ENCODE assay signal across 8 mouse cellular contexts in the genomic region with DNA sequence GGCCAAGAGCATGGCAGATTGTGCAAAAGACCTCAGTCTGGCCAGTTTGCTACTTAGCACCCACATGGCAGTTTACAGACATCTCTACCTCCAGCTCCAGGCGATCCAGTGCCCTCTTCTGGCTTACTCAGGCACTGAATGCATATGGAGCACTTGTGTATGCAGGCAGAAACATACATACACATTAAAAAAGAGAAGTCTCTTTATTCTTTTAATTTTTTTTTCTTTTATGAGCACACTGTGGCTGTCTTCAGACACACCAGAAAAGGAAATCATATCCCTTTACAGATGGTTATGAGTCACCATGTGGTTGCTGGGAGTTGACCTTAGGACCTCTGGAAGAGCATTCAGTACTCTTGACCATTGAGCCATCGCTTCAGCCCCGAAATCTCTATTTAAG. TPM values are rescaled to one million over a fixed set of nuclear protein-coding genes. Genes with fewer than 3 reads are reported as not detected.
DNase-seq lines count a peak whose midpoint lies in the region; ATAC-seq lines count a peak whose summit lies in the region.

No protein-coding gene starts in this region.

- no peak overlapping the region for H3K27ac ChIP-seq in hindbrain, embryonic 15.5 days (replicated peaks)

- H3K27me3 ChIP-seq in hindbrain, embryonic 15.5 days: no peaks in the 10 kb centered on the region

- ATAC-seq in hindbrain, embryonic 15.5 days (ENCODE audit: low FRiP score, low read depth): no peak

- peaks cover 30% of the 10 kb centered on the region for H3K4me1 ChIP-seq in hindbrain, embryonic 15.5 days (replicated peaks)

- H3K9me3 ChIP-seq in hindbrain, embryonic 15.5 days: no peaks in the 10 kb centered on the region

- H3K36me3 ChIP-seq in hindbrain, embryonic 15.5 days: peaks cover 6% of the 10 kb centered on the region

- intact Hi-C loops in left cerebral cortex, postnatal 14 days (cut with DNase I): no loop called here
- intact Hi-C loops in left cerebral cortex, postnatal 36 days (cut with DNase I): no loop called here

- no peak overlapping the region for H3K9ac ChIP-seq in hindbrain, embryonic 15.5 days

- H3K4me2 ChIP-seq in hindbrain, embryonic 15.5 days: peak overlapping the region; percentile 35

- peak; percentile 50 for DNase-seq in adrenal gland, adult 2 months
- DNase-seq in adrenal gland, postnatal 25 days: no peak
- DNase-seq in left cerebral cortex, postnatal 14 days (ENCODE audit: low spot score in 2 of 2): peak; percentile 26 to 29
- DNase-seq in left cerebral cortex, postnatal 36 days (ENCODE audit: low spot score in 2 of 2): no peak
- DNase-seq in cerebellum, adult 18-20 months: peak; percentile 55 to 68
- DNase-seq in natural killer cell, adult 2 months (ENCODE audit: low spot score in 2 of 2): peak; percentile 29 to 63
- DNase-seq in testis, postnatal 14 days (ENCODE audit: low spot score): no peak

- 80% methylated on average over 3 of the region's 3 CpGs for WGBS in hindbrain, embryonic 15.5 days

- no peak overlapping the region for H3K4me3 ChIP-seq in hindbrain, embryonic 15.5 days

RNA-seq across cellular contexts. Expression of gene Arid4a, which starts 35.3 kb away (rescaled TPM):
- 10 to 100 TPM; 19.0 to 20.1 TPM for total RNA-seq in adrenal gland, adult 2 months (2021)
- 1.7 and 1.8 TPM in 2 replicates for polyA plus RNA-seq in adrenal gland, adult 2 months (2012; rRNA removed)
- total RNA-seq in adrenal gland, postnatal 25 days (2021): 23.9 and 27.9 TPM in 2 replicates
- total RNA-seq in left cerebral cortex, postnatal 14 days (2021): 10 to 100 TPM; 32.4 to 34.5 TPM
- 10 to 100 TPM; 32.0 to 36.5 TPM for total RNA-seq in left cerebral cortex, postnatal 36 days (2021)
- 40.1 and 43.1 TPM in 2 replicates for polyA plus RNA-seq in hindbrain, embryonic 15.5 days (2015; fragmentation: Nextera tagmentation; extraction: Ambion mirVana)

Comparison
In these comparisons a context has a peak if more than half of its experiments do, and no peak if none do; other contexts are left out.
1. DNase-seq: peak in adrenal gland, adult 2 months (single experiment), left cerebral cortex, postnatal 14 days (2 of 2), cerebellum, adult 18-20 months (2 of 2) and natural killer cell, adult 2 months (2 of 2); none in adrenal gland, postnatal 25 days (single experiment), left cerebral cortex, postnatal 36 days (0 of 2) and testis, postnatal 14 days (single experiment).